Mouse (Mus musculus) layer of hippocampus, adult 9-10 months (tissue): ENCODE measurements around the gene Akt2.

Experiments used
- DNase-seq: peaks from one replicate; pipeline ENCODE4 v3.0.0; 2022; ENCODE audit warnings: low spot score

Akt2 gene

DNA sequence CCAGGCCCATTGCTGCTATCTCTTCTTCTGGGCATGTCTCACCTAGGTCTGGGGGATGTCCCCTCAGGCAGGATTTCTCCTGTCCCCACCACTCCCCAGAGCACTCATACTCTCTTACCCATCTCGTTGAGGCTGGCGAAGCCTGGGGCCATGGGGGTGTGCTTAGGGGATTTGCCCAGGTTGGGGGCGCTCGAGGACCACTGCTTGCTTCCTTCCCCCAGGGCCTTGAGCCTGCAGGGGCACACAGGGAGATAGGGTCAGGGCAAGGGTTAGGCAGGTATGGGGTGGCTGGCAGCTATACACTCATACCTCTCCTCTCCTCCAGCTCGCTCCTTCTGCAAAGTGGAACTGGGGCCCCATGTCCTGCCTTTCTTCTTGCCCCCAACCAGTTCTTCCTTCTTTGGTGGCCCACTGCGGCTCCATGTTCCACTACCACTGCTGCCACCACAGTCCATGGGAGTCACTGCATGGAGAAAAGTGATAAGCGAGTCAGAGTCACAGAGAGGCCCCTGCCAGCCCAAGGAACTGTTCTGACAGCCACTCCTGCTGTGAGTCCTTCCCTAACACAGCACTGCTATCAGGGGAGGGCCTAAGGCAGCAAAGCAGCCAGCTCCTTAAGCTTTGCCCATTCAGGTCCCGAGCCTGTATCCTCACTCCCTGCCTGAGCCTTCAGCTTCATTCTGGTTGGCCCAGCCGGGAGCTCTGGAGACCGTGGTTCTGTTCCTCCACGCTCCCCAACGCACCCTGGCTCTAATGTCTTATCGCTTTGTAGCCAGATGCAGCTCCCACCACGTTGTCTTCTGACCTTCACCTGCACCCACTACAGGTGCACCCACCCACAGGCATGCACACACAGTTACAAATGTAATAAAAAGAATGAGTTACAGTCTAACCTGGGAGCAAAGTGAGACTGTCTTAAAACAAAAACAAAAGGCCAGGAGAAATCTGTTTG lies 67.6 kb downstream of the Akt2 start:
- DNase-seq = no peak

DNA sequence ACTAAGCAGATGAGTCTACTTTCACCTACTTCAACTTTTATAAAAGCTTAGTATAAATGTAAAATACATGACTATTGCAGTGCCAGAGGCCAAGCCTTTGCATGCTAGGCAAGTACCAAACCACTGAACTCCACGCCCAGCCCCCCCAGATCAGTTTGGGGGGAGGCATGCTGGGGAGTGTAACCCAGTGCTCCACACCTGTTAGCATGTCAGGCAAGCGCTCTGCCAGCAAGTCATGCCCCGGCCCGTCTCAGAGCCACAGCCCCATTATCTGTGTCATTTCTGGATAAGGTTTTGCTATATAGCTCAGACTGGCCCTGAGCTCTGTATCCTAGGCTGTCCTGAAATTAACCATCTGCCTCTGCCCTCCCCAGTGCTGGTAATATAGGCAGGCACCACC lies 70.7 kb downstream of the Akt2 start:
- no peak for DNase-seq

DNA sequence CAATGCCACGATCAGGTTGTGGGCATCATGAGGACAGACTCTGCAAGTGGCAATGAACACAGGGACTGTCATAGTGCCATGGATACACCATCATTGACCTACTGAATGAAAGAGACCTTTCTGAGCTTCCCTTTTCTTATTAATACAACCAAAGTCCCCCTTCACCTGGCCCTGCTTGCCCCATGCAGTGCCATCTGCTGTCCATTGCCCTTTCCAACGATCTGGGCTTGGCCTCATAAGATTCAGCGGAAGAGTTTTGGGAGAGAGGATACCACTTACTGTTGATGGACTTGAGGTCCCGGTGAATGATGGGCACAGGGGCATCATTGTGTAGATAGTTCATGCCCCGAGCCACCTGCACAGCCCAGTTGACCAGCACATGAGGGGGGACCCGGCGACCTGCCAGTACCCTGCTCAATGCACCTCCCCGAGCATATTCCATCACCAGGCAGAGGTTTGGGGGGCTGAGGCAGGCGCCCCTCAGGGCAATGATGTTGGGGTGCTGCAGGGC lies 81.8 kb downstream of the Akt2 start:
- DNase-seq = no peak

DNA sequence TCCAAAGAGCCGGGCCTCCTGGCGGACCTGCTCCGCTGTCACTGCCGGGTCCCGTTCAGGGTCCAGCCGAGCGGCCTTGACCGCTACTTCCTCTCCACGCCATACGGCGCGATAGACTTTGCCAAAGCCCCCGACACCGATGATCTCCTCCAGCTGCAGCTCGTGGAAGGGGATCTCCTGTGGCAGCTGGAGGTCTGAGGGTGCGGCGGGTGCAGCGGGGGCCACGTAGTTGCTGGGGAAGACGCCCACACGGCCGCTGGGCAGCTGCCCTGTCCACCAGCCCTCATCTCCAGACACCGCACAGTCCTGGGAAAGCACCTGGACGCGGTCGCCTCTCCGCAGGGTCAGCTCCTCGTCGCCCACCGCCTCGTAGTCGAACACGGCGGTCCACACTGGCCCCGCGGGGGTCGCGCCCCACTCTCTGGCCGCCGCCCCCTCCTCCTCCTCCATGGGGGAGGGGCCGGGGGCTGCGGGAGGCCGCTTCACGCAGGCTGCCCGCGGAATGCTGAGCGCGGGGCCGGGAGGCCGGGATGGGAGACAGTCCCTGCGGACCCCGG lies 82.3 kb downstream of the Akt2 start:
- DNase-seq = no peak

DNA sequence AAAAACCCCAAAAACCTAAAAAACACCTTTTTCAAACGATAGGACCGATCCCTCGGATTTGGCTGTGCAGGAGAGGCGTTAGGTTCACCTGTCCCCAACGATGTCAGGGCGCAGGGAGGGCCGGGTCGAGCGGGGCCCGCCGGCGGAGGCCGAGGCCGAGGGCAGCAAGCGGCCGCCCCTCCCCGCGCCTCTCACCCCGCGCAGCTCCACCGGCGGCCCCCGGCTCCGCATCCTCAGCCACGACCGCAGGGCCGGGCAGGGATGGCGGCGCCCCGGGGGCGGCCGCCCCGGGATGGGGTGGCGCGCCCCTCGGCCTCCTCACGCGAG lies 82.8 kb downstream of the Akt2 start:
- no peak for DNase-seq

DNA sequence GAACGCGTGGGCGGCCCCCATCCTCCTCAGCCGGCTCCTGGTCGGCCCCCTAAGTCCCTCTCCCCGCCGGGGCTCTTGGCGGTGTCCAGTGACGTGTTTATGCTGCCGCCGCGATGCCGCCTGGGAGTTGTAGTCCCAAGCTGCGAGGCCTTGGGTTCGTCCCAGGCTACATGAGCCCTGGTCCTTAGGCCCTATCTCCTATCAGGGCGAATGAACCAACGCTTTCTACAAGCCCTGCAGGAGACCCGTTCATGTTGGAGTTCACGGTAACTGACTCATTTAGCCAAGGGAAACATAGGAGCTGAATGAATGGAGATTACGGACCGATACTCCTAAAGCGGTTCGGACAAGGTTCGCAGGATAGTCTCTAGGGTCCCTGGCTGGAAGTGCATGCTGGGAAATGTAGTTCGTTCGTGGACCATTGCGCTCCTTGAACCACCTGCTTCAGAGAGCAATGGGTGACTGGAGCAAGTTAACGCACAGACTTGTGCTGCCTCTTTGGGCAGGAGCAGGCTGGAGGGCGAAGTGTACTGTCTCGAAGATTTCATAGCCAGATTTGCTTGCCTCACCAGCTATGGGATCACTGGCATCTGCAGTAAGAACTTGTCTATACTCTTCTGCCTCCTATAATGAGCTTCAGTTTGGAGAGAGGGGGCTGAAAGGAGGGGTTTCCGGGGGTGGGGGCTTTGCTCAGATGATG lies 83.3 kb downstream of the Akt2 start, which contains the start of gene Map3k10:
Gene Map3k10 (minus strand): TSS at position 77 of the 700 bp plus-strand sequence.
- peak; percentile 92 for DNase-seq

DNA sequence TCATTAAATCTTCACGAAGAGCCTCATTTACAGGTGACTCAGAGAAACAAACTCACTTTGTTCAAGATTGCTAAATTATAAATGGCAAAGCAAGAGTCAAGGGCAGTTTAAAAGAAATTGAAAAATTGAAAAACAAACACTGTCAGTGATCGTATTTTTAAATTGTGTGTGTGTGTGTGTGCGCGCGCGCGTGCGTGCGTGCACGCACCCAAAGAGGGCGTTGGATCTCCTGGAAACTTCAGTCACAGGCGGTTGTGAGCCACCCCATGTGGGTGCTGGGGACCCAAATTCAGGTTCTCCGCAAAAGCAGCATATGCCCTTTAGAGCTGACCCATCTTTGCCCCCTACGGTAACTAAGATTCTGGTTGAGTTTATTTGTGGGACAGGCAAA lies 83.9 kb downstream of the Akt2 start:
- no peak for DNase-seq

DNA sequence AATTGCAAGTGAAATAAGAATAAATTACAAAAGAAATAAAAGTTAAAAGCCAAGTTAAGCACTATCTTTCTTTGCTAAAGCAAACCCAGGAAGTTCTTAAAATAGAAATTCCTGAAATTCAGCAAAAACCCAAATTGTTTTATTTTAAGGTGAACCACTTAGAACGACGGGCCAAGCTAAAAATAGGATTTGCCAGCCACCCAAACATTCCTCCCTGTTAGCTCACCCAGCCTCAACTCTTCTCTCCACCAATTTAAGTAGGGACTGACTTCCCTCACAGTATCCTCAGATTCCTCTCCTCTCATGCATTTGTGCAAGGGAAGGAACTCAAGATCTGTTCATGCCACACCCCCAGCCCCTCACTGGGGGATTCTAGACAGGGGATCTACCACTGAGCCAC lies 91.9 kb downstream of the Akt2 start:
- DNase-seq = no peak

DNA sequence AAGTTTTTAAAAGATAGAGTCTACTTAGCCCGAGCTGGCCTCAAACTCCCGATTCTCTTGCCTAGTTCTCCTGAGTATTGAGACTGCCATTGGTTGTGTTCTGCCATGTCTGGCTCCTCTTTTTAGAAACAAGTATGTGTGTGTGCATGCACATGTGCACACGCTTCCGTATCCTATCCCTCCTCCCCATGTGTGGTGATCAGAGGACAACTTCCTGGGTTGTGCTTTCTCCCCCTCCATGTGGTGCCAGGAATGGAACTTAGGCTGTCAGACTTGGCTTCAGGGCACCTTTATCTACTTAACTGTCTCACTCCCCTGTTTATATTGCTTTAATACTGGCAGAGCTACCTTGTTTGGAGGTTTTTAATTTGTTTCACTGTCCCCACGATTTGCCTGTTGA lies 93.9 kb downstream of the Akt2 start:
- no peak for DNase-seq

DNA sequence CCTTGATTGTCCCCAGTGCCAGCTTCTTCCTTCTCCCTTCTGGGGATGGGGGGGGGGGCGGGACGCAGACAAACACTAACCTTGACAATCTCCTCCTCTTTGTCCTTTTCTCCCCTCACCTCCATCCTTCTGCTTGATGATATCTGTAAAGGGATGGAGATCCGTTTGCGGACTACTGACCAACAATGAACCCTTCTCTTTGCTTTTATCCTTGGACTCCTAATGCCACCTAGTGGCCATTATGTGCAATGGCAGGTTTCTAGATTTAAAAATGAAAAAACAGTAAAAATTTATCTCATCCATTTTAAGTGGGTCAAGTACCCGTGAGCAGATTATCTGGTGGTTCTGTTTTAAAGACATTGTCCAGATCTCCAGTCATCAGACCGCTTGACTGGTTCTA lies 94.3 kb downstream of the Akt2 start:
- DNase-seq = no peak

DNA sequence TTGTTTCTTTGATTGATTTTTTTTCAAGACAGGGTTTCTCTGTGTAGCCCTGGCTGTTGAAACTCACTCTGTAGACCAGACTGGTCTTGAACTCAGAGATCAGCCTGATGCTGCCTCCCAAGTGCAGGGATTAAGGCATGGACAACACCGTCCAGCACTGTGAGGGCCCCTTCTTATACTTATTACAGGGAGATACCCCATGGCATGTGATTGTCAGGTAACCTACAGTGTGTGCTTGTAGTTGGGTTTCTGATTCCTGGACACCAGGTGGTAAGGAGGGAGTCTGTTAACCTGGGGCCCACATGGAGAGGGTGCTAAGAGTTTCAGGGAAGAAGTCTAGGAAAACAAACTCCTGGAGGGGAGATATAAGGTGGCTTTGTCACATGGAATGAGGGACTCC lies 95.7 kb downstream of the Akt2 start:
- DNase-seq = no peak

DNA sequence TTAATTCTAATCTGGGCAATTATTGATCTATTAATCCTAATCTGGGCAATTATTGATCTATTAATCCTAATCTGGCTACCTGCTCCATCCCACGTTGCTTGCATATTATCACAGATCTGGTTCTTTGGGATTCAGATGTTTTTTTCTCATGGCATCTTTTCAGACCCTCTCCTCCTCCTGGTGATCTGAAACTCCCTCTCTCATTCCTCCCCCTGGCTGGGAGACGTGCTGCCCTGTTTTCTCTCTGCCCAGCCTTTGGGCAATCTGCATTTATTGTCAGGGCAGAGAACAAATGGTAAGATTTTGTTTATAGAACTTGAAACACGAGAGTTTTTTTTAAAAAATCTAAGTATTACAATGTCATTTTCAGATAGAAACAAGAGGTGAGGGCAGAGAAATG lies 96.5 kb downstream of the Akt2 start:
- no peak for DNase-seq

DNA sequence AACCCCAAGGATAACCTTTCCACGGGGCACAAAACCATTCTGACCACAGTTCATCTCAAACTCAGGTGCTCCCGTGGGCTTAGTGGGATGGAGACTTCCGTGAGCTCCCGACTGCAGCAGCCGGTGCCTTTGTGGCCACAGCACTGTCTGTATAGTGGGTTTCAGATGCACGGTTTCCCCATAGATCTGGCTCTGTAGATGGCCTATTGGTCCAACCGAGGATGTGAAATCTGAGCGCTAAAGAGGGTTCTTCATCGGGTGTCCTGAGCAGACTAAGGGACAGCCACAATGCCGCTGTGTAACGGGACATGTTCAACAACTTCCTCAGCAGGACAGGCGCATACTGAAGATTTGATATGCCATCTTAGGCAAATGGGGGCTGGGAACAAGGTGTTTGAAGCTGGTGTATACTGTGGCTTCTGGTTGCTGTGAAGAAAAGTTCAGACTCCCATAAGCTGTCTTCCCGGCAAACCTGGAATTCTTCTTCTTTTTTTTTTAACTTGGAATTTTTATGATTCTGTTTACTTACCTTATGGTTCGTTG lies 97.0 kb downstream of the Akt2 start:
- DNase-seq = no peak

DNA sequence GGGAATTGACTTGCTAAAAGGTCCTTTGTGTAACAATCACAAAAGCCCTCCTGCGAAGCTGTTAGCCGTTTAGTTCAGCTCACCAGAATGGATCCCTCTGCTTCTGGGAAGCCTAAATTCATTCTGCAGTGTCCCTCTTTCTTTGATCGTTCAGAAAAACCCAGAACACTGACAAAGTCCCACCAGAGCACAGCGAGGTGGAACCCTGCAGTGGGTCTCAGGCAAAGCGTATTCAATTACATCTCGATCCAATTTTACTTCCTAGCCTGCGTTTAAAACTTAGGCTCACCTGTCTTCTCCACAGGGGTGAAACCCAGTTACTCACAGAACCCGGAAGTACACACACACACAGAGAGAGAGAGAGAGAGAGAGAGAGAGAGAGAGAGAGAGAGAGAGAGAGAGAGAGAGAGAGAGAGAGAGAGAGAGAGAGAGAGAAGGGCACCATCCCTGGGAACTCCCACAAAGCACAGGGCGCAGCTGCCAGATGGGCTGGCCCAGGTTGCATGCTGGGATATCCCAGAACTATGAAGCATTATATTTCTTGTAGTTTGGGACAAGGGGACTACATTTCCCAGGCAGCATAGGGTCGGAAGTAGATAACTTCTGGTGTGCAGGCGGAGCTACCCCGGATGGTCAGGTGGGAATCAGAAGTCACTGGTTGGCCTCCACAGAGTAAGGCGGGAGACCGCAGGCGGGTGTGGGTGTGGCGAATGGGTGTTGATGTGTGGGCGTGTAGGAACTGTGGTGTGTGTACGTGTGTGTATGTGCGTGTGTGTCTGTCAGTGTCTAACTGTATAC lies 97.7 kb downstream of the Akt2 start, which contains the start of gene Zfp607b:
Gene Zfp607b (plus strand): TSS at position 526 of the 798 bp plus-strand sequence.
- DNase-seq = peak; percentile 95
